Mouse (Mus musculus): ENCODE results near the gene Ubac2. TPM values are rescaled to one million over a fixed set of nuclear protein-coding genes. Genes with fewer than 3 reads are reported as not detected.

Gene Ubac2
- total and polyA plus RNA-seq, 3 experiments, result 32.8 to 40.1 (median 35.5) TPM

DNA sequence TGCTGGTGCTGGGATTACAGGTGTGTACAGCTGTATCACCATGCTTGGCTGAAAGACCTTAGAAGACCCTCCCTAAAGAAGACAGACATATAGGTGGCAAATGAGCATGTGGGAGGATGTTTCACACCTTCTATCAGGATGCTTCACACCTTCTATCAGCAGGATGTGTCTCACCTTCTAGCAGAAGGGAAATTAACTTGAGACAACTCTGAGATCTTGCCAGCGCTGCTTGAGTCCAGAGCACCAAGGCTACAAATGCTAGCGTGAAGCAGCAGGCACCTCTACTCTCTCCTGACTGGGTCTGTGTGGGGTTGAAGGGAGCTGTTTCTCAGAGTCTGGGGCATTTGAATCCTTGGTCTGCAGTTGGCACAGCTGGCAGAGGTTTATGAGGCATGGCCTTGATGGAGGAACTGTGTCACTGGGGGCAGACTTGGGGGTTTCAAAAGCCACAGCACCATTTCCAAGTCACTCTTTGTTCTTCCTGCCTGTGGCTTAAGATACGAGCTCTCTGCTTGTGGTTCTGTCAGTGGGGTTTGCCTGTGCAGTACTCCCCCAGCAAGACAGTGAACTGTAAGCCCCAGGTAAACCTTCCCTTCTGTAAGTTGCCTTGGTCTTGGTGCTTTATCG is 48.5 kb upstream of the Ubac2 start:
- dilution Hi-C loops (cut with MboI; ENCODE audit: extremely low pct_ligation_motif_present, extremely low pct_unique_long_range_greater_than_20kb, low sequenced_read_pairs) (no loop called here), in situ Hi-C loops (cut with MboI; ENCODE audit: low pct_ligation_motif_present, low pct_unique_long_range_greater_than_20kb, low sequenced_read_pairs) (no loop called here)
- Histone ChIP-seq H3K36me3 (replicated peaks in 1 of 2; ENCODE audit: control insufficient read depth in 1 of 2, insufficient read depth in 1 of 2, low read length in 1 of 2) (no peaks in the 10 kb centered on the region), H3K4me2 (ENCODE audit: insufficient read depth, low read depth, poor library complexity, severe bottlenecking) (no peak overlapping the region), H3K9ac (ENCODE audit: insufficient read depth, low read depth) (no peak overlapping the region), H3K27me3 (replicated peaks) (no peaks in the 10 kb centered on the region), H3K9me3 (replicated peaks; ENCODE audit: low read length) (peaks cover 11% of the 10 kb centered on the region), H3K79me2 (replicated peaks; ENCODE audit: control insufficient read depth, extremely low read depth, insufficient read depth, poor library complexity, severe bottlenecking) (no peaks in the 10 kb centered on the region), H3K4me1 (ENCODE audit: control insufficient read depth in 1 of 2, insufficient read depth in 2 of 2) (peaks cover 2 to 19% of the 10 kb centered on the region in 2 experiments; a peak in 3 of 4 replicates), H3K4me3 (replicated peaks in 1 of 3; ENCODE audit: low read depth in 2 of 3, low read length in 2 of 3, poor library complexity in 1 of 3) (no peak overlapping the region), H3K27ac (ENCODE audit: insufficient read depth, low read depth) (no peak overlapping the region)
- no peak for DNase-seq (ENCODE audit: extremely low read depth)
- no peak for TF ChIP-seq NRF1 (IDR thresholded peaks at IDR 0.05; ENCODE audit: low read depth, low read length)
- no peak for TF ChIP-seq ELF1 (IDR thresholded peaks at IDR 0.05; ENCODE audit: low read depth, low read length)
- TF ChIP-seq ZNF384 (IDR thresholded peaks at IDR 0.05; ENCODE audit: low read depth, low read length), result no peak
- TF ChIP-seq ETS1 (conservative IDR thresholded peaks at IDR 0.05; ENCODE audit: low read depth, low read length), result no peak
- TF ChIP-seq GABPA (IDR thresholded peaks at IDR 0.05; ENCODE audit: insufficient replicate concordance, low read depth, low read length), result no peak
- no peak for TF ChIP-seq USF2 (conservative IDR thresholded peaks at IDR 0.05; ENCODE audit: low read depth, low read length)
- no peak for TF ChIP-seq MAX (IDR thresholded peaks at IDR 0.05; ENCODE audit: low read length)
- no peak for TF ChIP-seq MAZ (IDR thresholded peaks at IDR 0.05; ENCODE audit: low read depth, low read length)
- TF ChIP-seq UBTF (IDR thresholded peaks at IDR 0.05; ENCODE audit: low read depth, low read length), result no peak
- no peak for TF ChIP-seq TCF12 (IDR thresholded peaks at IDR 0.05; ENCODE audit: low read depth, low read length)

DNA sequence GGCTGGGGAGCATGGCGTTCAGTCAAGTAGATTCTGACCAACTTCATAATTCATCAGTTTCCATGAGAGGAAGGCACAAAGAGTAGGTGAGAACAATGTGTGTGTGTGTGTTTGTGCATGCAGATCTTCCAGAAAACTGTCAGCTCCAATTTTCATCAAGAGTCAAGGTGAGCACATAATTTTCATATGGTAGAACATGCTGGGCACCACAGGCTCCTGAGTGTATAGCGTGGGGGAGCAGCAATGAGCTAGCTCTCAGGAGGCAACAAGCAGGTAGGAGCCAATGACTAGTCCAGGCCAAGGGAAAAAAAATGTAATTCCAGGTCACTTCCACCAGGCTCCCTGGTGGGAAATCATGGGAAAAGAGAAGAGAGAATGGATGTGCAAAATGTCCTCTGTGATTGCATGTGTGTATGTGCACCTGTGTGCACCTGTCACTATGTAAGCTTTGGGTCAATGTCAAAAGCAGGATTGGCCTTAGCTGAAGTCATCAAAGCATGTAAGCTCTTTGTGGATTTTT is 45.4 kb upstream of the Ubac2 start:
- H3K9me3 ChIP-seq (replicated peaks; ENCODE audit: low read length), result peaks cover 16% of the 10 kb centered on the region
- in situ Hi-C loops (cut with MboI; ENCODE audit: low pct_ligation_motif_present, low pct_unique_long_range_greater_than_20kb, low sequenced_read_pairs), result no loop called here
- no peak for TF ChIP-seq ZKSCAN1 (IDR thresholded peaks at IDR 0.05; ENCODE audit: borderline replicate concordance, low read depth, low read length)
- TF ChIP-seq TCF12 (IDR thresholded peaks at IDR 0.05; ENCODE audit: low read depth, low read length), result no peak
- no peak for TF ChIP-seq RAD21 (IDR thresholded peaks at IDR 0.05; ENCODE audit: low read depth, low read length)
- TF ChIP-seq ZMIZ1 (IDR thresholded peaks at IDR 0.05; ENCODE audit: low read depth, low read length), result no peak
- no peak for TF ChIP-seq RCOR1 (conservative IDR thresholded peaks at IDR 0.05; ENCODE audit: low read depth, low read length)
- TF ChIP-seq MAFK (IDR thresholded peaks at IDR 0.05; ENCODE audit: insufficient replicate concordance, low read length), result no peak
- TF ChIP-seq POLR2A (IDR thresholded peaks at IDR 0.05; ENCODE audit: low read depth, low read length), result no peak
- no peak for TF ChIP-seq SMC3 (IDR thresholded peaks at IDR 0.05; ENCODE audit: low read depth, low read length)
- TF ChIP-seq USF1 (IDR thresholded peaks at IDR 0.05; ENCODE audit: low read depth, low read length), result no peak
- no peak for TF ChIP-seq JUND (conservative IDR thresholded peaks at IDR 0.05; ENCODE audit: low read depth, low read length)

More for the DNA sequence above, 45.4 kb upstream of the Ubac2 start:
- H3K27me3 ChIP-seq (replicated peaks), result no peaks in the 10 kb centered on the region
- no peak overlapping the region for H3K4me2 ChIP-seq (ENCODE audit: insufficient read depth, low read depth, poor library complexity, severe bottlenecking)
- dilution Hi-C loops (cut with MboI; ENCODE audit: extremely low pct_ligation_motif_present, extremely low pct_unique_long_range_greater_than_20kb, low sequenced_read_pairs), result no loop called here
- H3K79me2 ChIP-seq (replicated peaks; ENCODE audit: control insufficient read depth, extremely low read depth, insufficient read depth, poor library complexity, severe bottlenecking), result no peaks in the 10 kb centered on the region
- no peak overlapping the region for H3K9ac ChIP-seq (ENCODE audit: insufficient read depth, low read depth)
- no peak overlapping the region for H3K27ac ChIP-seq (ENCODE audit: insufficient read depth, low read depth)
- no peak for DNase-seq (ENCODE audit: extremely low read depth)
- H3K4me1 ChIP-seq (ENCODE audit: control insufficient read depth in 1 of 2, insufficient read depth in 2 of 2), result peaks cover 0 to 7% of the 10 kb centered on the region in 2 experiments; a peak in 2 of 4 replicates
- H3K36me3 ChIP-seq (replicated peaks in 1 of 2; ENCODE audit: control insufficient read depth in 1 of 2, insufficient read depth in 1 of 2, low read length in 1 of 2), result no peaks in the 10 kb centered on the region
- H3K4me3 ChIP-seq (replicated peaks in 1 of 3; ENCODE audit: low read depth in 2 of 3, low read length in 2 of 3, poor library complexity in 1 of 3), result no peak overlapping the region

All from CH12.LX (cell line).